Mouse (Mus musculus) kidney, postnatal 0 days (tissue): Measurements from ENCODE around the gene Myh4. TPM values are rescaled to one million over a fixed set of nuclear protein-coding genes. Genes with fewer than 3 reads are reported as not detected.
A peak's percentile ranks its signal among the peaks of the same experiment; 100 is the strongest.

ENCODE experiments used
- ATAC-seq: fragments of 200-750 bp; cut with Nextera tagmentation; replicated peaks from 2 replicates; pipeline ENCODE4 v1.8.0; 2017; ENCODE audit warnings: low read depth, moderate number of reproducible peaks, moderate TSS enrichment, moderate library complexity; ENCODE audit not compliant: low FRiP score
- DNase-seq: peaks from one replicate; pipeline ENCODE4 v3.0.0-alpha.2; 2016; ENCODE audit warnings: low spot score
- H3K27ac ChIP-seq: fragments of 300-500 bp; sonication (generic); 2 replicates; pipeline ENCODE4 v1.5.1; 2014; ENCODE audit warnings: mild to moderate bottlenecking
- H3K27me3 ChIP-seq: fragments of 300-500 bp; sonication (generic); 2 replicates; pipeline ENCODE4 v1.6.1; 2014; ENCODE audit warnings: low read length, mixed read lengths; ENCODE audit not compliant: insufficient read depth
- H3K36me3 ChIP-seq: fragments of 300-500 bp; sonication (generic); 2 replicates; pipeline ENCODE4 v1.6.1; 2014; ENCODE audit warnings: low read length, mixed read lengths; ENCODE audit not compliant: insufficient read depth
- H3K4me1 ChIP-seq: fragments of 300-500 bp; sonication (generic); replicated peaks from 2 replicates; pipeline ENCODE4 v1.6.1; 2014; ENCODE audit warnings: antibody characterized with exemption, low read length, mixed read lengths; ENCODE audit not compliant: insufficient read depth
- H3K4me2 ChIP-seq: fragments of 300-500 bp; sonication (generic); 2 replicates; pipeline ENCODE4 v1.6.1; 2014; ENCODE audit warnings: mild to moderate bottlenecking, low read length, moderate library complexity, mixed read lengths
- H3K4me3 ChIP-seq: fragments of 300-500 bp; sonication (generic); replicated peaks from 2 replicates; pipeline ENCODE4 v1.5.1; 2014; ENCODE audit warnings: low read depth, low read length
- H3K9ac ChIP-seq: fragments of 300-500 bp; sonication (generic); 2 replicates; pipeline ENCODE4 v1.6.1; 2014; ENCODE audit warnings: low read depth, low read length
- H3K9me3 ChIP-seq: fragments of 300-500 bp; sonication (generic); replicated peaks from 2 replicates; pipeline ENCODE4 v1.6.1; 2016; ENCODE audit warnings: low read length, inconsistent platforms, mixed read lengths
- CTCF ChIP-seq: IDR thresholded peaks from 2 replicates; pipeline ENCODE4 v1.5.1; 2016; ENCODE audit warnings: antibody characterized with exemption, low read depth, mild to moderate bottlenecking, moderate library complexity
- WGBS: fragments of 180-500 bp; shearing (Covaris S2); extraction: QIAGEN DNeasy Blood & Tissue Kit; methylation state at CpG from one replicate; pipeline ENCODE4 v1.1.7; 2014; 5-methylcytosine and 5-hydroxymethylcytosine counted together
- polyA plus RNA-seq: library from polyadenylated mRNA; unstranded; fragments of >200 nt; fragmentation: Nextera tagmentation; extraction: Ambion mirVana; gene quantifications from 2 replicates; pipeline ENCODE4 v1.2.1, GENCODE M21; 2015

Myh4 gene
- polyA plus RNA-seq, 1 experiment from 2014 or later, result not detected

DNA sequence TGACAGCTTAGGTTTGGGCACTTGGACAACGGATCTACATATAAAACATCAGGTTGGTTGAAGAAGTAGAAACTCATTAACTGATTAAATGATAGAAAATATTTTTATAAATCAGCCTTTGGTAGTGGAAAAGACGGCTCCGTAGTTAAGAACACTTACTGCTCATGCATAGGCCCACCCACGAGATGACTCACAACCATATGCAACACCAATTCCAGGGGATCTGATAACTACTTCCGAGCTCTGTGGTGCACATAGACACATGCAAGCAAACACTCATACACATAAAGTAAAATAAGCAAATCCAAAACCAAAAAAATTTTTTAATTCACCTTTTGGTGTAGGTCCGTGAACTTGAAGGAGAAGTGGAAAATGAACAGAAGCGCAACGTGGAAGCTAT lies 16.0 kb upstream of the Myh4 start:
- no peak for TF ChIP-seq CTCF
- no peaks in the 10 kb centered on the region for H3K36me3 ChIP-seq

DNA sequence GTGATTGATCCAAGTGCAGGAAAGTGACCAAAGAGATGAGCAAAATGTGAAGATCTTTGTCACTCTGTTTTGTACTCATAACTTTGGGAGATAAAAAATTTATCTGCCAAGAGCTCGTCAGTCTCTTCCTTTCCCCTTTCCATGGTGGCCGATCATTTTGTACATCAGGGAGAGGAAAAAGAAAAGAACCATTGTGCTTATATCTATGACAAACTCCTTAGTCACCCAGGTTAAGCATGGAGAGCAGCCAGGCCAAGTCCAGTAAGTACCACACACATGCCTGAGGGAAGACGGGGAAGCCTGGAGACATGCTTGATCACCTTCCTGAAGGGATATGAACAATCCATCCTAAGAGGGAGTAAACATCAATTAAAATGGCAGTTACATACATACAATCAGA lies 13.4 kb upstream of the Myh4 start:
- ATAC-seq (no peak), DNase-seq (no peak)
- H3K4me2 ChIP-seq, result no peak overlapping the region
- no peak overlapping the region for H3K4me3 ChIP-seq
- no peaks in the 10 kb centered on the region for H3K27me3 ChIP-seq
- no peak overlapping the region for H3K9ac ChIP-seq
- H3K36me3 ChIP-seq, result no peaks in the 10 kb centered on the region
- TF ChIP-seq CTCF, result no peak
- no peaks in the 10 kb centered on the region for H3K9me3 ChIP-seq
- WGBS, result 75% methylated on average over 3 of the region's 3 CpGs
- H3K4me1 ChIP-seq, result no peaks in the 10 kb centered on the region
- H3K27ac ChIP-seq, result no peak overlapping the region

More for the DNA sequence above, 16.0 kb upstream of the Myh4 start:
- H3K4me1 ChIP-seq, result no peaks in the 10 kb centered on the region
- WGBS, result 91% methylated on average over 8 of the region's 8 CpGs
- DNase-seq, result no peak
- no peak overlapping the region for H3K4me3 ChIP-seq
- no peak overlapping the region for H3K4me2 ChIP-seq
- H3K27ac ChIP-seq, result no peak overlapping the region
- no peak overlapping the region for H3K9ac ChIP-seq
- H3K27me3 ChIP-seq, result no peaks in the 10 kb centered on the region
- ATAC-seq, result no peak
- H3K9me3 ChIP-seq, result no peaks in the 10 kb centered on the region

DNA sequence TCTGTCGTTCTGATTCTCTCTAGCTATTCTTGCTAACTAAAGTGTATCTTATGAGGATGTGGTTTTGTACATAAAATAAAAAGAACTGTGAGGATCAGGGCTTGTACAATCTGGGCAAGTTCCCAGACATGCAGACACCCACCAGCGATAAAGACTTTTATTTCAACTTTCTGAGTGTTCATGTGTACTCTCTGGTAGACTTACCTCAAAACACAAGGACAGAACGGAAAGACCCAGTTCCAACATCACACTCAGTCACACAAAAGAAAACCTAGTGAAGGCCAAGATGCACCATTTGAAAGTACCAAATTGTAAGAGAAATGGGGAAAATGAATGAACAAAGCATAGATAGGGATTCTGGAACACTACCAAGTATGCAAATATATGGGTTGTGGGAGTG lies 9.1 kb upstream of the Myh4 start:
- ATAC-seq, result no peak
- Histone ChIP-seq H3K4me2 (no peak overlapping the region), H3K9ac (no peak overlapping the region), H3K27me3 (no peaks in the 10 kb centered on the region), H3K4me1 (no peaks in the 10 kb centered on the region), H3K9me3 (no peaks in the 10 kb centered on the region), H3K27ac (no peak overlapping the region), H3K36me3 (no peaks in the 10 kb centered on the region), H3K4me3 (no peak overlapping the region)
- no peak for TF ChIP-seq CTCF
- DNase-seq, result no peak
- WGBS, result 77% methylated on average over 3 of the region's 3 CpGs

DNA sequence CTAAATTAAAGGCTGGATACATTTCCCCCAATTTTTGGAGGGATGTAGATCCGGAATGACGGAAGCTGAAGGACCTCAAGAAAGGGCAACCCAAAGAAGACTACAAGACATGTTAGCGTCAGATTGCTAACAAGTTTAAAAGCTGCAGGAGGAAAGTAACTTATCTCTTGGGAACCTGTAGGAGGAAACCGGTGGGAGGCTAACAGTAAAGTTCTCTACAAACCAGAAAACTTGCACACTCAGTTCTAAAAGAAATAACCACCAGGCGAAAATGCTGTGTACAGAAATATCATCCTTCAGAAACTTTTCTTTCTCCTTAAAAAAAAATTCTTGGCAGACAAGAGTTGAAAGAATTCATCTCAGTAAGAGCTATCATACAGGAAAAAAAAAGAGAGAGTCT lies 8.7 kb upstream of the Myh4 start:
- Histone ChIP-seq H3K4me2 (no peak overlapping the region), H3K27ac (no peak overlapping the region), H3K9ac (no peak overlapping the region), H3K4me3 (no peak overlapping the region), H3K27me3 (no peaks in the 10 kb centered on the region), H3K36me3 (no peaks in the 10 kb centered on the region), H3K4me1 (no peaks in the 10 kb centered on the region), H3K9me3 (no peaks in the 10 kb centered on the region)
- WGBS, result 59% methylated on average over 5 of the region's 5 CpGs
- TF ChIP-seq CTCF, result no peak
- no peak for DNase-seq
- no peak for ATAC-seq

DNA sequence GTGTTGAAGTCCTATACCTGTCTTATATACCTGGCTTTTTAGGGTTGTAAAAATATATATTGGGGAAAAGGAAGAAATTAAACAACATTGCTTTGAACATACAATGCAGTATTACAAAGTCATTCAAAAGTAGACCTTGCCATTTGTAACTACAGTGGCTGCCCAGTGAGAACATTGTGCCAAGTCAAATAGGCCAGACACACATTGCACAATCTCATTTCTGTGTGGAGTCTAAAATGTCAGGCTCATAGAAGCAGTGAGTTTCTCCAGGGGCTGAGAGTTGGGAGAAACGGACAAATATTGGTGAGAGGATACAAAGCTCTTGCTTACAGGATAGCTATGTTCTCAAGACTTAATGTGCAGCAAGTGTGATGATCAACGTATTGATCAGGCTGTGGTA lies 7.9 kb upstream of the Myh4 start:
- H3K36me3 ChIP-seq, result no peaks in the 10 kb centered on the region
- DNase-seq, result no peak

DNA sequence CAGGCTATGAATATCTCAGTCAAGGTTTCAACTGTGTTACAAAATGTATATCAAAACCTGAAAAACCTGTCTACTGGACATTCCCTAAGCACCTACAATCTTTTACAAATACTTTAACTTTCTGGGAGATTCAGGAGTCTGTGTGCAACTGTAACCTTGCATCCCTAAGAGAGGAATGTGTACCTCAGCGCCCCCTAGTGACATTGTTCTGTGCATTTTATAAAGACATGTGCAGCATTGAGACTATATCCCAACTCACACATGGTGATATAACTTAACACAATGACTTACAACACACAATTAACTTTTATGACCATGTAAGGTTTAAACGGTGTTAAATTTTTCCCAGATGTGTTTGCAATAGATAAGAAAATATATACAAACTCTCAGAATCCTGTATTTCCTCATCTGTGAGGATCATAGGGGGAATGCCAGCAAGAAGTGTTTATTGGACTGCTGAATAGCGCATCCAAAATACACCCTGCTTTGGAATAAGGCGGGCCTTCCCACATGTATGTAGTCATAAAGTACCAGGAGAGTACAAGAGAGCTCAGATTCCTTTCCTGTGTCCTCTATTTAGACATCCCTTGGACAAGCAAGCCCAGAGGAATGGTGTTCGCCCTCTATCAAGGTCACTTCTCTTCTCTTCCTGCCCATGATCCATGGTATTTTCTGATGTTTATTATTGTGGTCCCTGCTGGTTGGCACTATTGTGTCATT lies 2.0 kb upstream of the Myh4 start:
- Histone ChIP-seq H3K4me3 (no peak overlapping the region), H3K9me3 (no peaks in the 10 kb centered on the region), H3K27me3 (no peaks in the 10 kb centered on the region), H3K36me3 (no peaks in the 10 kb centered on the region), H3K4me2 (no peak overlapping the region), H3K4me1 (no peaks in the 10 kb centered on the region), H3K9ac (no peak overlapping the region), H3K27ac (no peak overlapping the region)
- ATAC-seq (no peak), DNase-seq (peak; percentile 75)
- peak; percentile 75 for TF ChIP-seq CTCF
- WGBS, result 55% methylated on average over 5 of the region's 5 CpGs

More for the DNA sequence above, 7.9 kb upstream of the Myh4 start:
- Histone ChIP-seq H3K4me2 (no peak overlapping the region), H3K9me3 (no peaks in the 10 kb centered on the region), H3K4me3 (no peak overlapping the region), H3K4me1 (no peaks in the 10 kb centered on the region), H3K27ac (no peak overlapping the region), H3K27me3 (no peaks in the 10 kb centered on the region), H3K9ac (no peak overlapping the region)
- WGBS, result 82% methylated on average over 2 of the region's 2 CpGs
- ATAC-seq, result no peak
- TF ChIP-seq CTCF, result no peak

DNA sequence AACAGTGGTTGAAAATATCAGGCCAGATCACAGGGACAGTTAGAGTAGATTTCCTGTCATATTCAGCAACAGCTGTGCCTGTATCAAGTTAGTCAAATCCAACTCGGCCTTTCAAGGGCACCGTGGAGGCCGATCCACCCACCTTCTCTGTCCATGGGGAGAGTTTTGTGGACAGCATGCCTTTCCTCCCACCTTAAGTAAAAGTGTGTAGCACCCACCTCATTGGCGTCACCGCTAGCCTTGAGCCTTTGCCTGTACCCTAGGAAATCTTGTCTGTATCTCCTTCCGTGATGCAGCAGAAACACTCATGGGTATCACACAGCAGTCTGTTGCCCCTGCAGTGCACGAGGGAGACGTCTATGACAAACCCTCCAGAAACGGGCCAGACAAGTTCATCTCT lies 1.0 kb upstream of the Myh4 start:
- Histone ChIP-seq H3K4me3 (no peak overlapping the region), H3K4me2 (no peak overlapping the region), H3K9me3 (no peaks in the 10 kb centered on the region), H3K9ac (no peak overlapping the region), H3K27ac (no peak overlapping the region), H3K27me3 (no peaks in the 10 kb centered on the region), H3K4me1 (no peaks in the 10 kb centered on the region), H3K36me3 (no peaks in the 10 kb centered on the region)
- DNase-seq (no peak), ATAC-seq (no peak)
- no peak for TF ChIP-seq CTCF
- 79% methylated on average over 9 of the region's 9 CpGs for WGBS
